Mouse (Mus musculus): ENCODE measurements around the gene Prcp. TPM values are rescaled to one million over a fixed set of nuclear protein-coding genes. Genes with fewer than 3 reads are reported as not detected.
A peak's percentile ranks its signal among the peaks of the same experiment; 100 is the strongest.

Gene Prcp
- 26.8 and 30.3 TPM in 2 replicates for polyA plus RNA-seq (2012; rRNA removed)

DNA sequence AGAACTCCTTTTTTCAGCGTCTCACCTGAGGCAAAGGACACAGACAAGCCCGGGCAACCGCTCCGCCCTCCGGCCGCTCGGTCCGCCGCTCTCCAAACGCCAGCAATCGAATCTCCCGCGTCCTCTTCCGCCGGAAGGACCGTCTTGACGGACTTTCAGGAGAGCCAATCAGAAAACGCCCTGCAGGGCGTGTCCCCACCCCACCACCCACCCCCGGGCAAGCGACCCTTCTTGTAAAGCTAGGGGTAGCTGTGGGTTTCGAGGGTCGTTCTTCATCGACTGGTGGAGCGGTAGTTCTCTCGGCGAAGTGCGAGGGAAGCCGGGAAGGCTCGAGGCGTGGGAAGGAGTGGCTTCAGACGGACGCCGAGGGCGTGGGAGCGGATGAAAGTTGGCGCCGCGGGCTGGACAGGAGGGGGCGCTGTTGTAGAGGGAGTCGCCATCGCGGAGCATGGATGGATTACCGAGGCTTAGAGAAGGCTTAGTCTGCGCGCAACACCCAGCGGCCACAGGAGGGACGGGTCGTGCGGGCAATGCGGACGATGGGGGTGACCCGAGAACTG is at the start of gene Prcp, which contains the start of gene Ddias:
TSS of gene Prcp (plus strand) at position 355 of the 560 bp plus-strand sequence.
TSS of gene Ddias (minus strand) at position 132 of the 560 bp plus-strand sequence.
- Histone ChIP-seq H3K27me3 (ENCODE audit: control insufficient read depth, insufficient read depth, low read length) (no peaks in the 10 kb centered on the region), H3K36me3 (ENCODE audit: control insufficient read depth, insufficient read depth, low read length) (no peaks in the 10 kb centered on the region), H3K4me3 (ENCODE audit: extremely low read depth, insufficient read depth, insufficient read length) (peak within 1 kb of the TSS; percentile 88), H3K4me1 (ENCODE audit: control insufficient read depth, insufficient read depth, insufficient read length) (peaks cover under 1% of the 10 kb centered on the region), H3K27ac (ENCODE audit: insufficient read depth, low read length) (peak within 1 kb of the TSS; percentile 99)
- TF ChIP-seq CTCF (IDR thresholded peaks at IDR 0.05; ENCODE audit: extremely low read depth, insufficient read depth, insufficient read length, insufficient replicate concordance) (peak; percentile 93), POLR2A (IDR thresholded peaks at IDR 0.05; ENCODE audit: low read depth, low read length) (no peak)
- DNase-seq (ENCODE audit: low read depth in 1 of 2, low spot score in 2 of 2): peak; percentile 89 to 90
- under 1% methylated on average over 53 of the region's 53 CpGs for WGBS

DNA sequence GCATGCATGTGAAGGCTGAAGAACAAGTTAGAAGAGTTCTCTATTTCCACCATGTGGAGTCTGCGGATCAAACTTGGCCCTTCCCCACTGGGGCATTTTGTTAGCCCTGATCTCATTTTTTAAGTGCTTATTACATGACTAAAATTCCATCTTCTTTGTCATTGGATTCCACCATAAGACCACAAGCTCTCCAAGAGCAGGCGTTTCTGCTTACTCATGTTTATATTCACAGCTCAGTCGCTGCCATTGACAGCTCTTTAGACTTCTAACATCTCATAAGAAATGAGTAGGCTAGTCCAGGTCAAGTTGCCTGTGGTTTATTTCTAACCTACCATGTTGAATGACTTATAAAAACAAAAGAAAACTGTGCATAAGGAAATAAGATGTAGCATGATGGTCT is 48.0 kb upstream of the Prcp start:
- WGBS: 83% methylated on average over 3 of the region's 3 CpGs
- H3K4me3 ChIP-seq (ENCODE audit: extremely low read depth, insufficient read depth, insufficient read length): no peak overlapping the region

DNA sequence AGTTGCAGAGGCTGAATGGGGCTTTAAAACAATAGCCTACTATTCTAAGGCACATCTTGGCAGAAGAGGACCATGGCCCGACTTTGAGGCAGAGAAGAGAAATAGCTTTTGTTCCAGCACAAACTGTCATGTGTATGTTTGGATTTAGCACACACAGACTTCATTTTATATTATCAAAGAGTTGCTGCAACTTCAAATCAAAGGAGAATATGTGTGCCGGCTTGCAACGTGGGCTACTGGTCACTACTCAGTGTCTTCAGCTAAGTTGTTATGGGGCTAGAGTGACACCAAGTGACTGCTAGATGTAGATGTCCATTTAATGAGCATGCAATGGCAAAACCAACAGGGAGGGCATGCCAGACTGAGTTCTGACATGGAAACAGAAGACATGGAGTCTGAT is 46.3 kb upstream of the Prcp start:
- Histone ChIP-seq H3K4me1 (ENCODE audit: control insufficient read depth, insufficient read depth, insufficient read length) (no peaks in the 10 kb centered on the region; the same call in 1 of the 2 replicates), H3K36me3 (ENCODE audit: control insufficient read depth, insufficient read depth, low read length) (peaks cover 7% of the 10 kb centered on the region), H3K27me3 (ENCODE audit: control insufficient read depth, insufficient read depth, low read length) (no peaks in the 10 kb centered on the region), H3K4me3 (ENCODE audit: extremely low read depth, insufficient read depth, insufficient read length) (no peak overlapping the region), H3K27ac (ENCODE audit: insufficient read depth, low read length) (no peak overlapping the region)
- DNase-seq (ENCODE audit: low read depth in 1 of 2, low spot score in 2 of 2): no peak
- no peak for TF ChIP-seq CTCF (IDR thresholded peaks at IDR 0.05; ENCODE audit: extremely low read depth, insufficient read depth, insufficient read length, insufficient replicate concordance)
- TF ChIP-seq POLR2A (IDR thresholded peaks at IDR 0.05; ENCODE audit: low read depth, low read length): no peak
- WGBS: 69% methylated on average over 3 of the region's 3 CpGs

More for the DNA sequence above, 48.0 kb upstream of the Prcp start:
- TF ChIP-seq CTCF (IDR thresholded peaks at IDR 0.05; ENCODE audit: extremely low read depth, insufficient read depth, insufficient read length, insufficient replicate concordance) (no peak), POLR2A (IDR thresholded peaks at IDR 0.05; ENCODE audit: low read depth, low read length) (no peak)
- no peak for DNase-seq (ENCODE audit: low read depth in 1 of 2, low spot score in 2 of 2)
- no peak overlapping the region for H3K27ac ChIP-seq (ENCODE audit: insufficient read depth, low read length)
- peaks cover 2% of the 10 kb centered on the region; the same call in 1 of the 2 replicates for H3K4me1 ChIP-seq (ENCODE audit: control insufficient read depth, insufficient read depth, insufficient read length)
- peaks cover 6% of the 10 kb centered on the region for H3K36me3 ChIP-seq (ENCODE audit: control insufficient read depth, insufficient read depth, low read length)
- no peaks in the 10 kb centered on the region for H3K27me3 ChIP-seq (ENCODE audit: control insufficient read depth, insufficient read depth, low read length)

DNA sequence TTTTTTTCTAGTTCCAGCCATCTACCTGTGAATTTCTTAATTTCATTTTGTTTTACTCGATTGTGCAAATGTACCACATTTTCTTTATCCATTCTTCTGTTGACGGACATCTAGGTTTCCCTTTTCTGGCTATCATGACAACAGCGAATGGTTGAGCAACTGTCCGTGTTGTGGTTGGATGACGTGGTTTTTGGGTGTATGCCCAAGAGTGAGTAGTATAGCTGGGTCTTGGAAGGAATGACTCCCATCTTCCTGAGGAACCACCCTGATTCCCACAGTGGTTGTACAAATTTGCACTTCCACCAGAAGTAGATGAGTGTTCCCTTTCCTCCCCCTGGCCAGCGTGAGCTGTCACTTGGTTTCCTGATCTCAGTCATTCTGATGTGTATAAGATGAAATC is 41.9 kb upstream of the Prcp start:
- peaks cover 7% of the 10 kb centered on the region; the same call in 1 of the 2 replicates for H3K36me3 ChIP-seq (ENCODE audit: control insufficient read depth, insufficient read depth, low read length)
- TF ChIP-seq CTCF (IDR thresholded peaks at IDR 0.05; ENCODE audit: extremely low read depth, insufficient read depth, insufficient read length, insufficient replicate concordance) (no peak), POLR2A (IDR thresholded peaks at IDR 0.05; ENCODE audit: low read depth, low read length) (no peak)
- DNase-seq (ENCODE audit: low read depth in 1 of 2, low spot score in 2 of 2): no peak
- 67% methylated on average over 6 of the region's 6 CpGs for WGBS
- H3K4me3 ChIP-seq (ENCODE audit: extremely low read depth, insufficient read depth, insufficient read length): no peak overlapping the region
- H3K4me1 ChIP-seq (ENCODE audit: control insufficient read depth, insufficient read depth, insufficient read length): no peaks in the 10 kb centered on the region; the same call in 1 of the 2 replicates
- H3K27ac ChIP-seq (ENCODE audit: insufficient read depth, low read length): no peak overlapping the region
- H3K27me3 ChIP-seq (ENCODE audit: control insufficient read depth, insufficient read depth, low read length): no peaks in the 10 kb centered on the region

DNA sequence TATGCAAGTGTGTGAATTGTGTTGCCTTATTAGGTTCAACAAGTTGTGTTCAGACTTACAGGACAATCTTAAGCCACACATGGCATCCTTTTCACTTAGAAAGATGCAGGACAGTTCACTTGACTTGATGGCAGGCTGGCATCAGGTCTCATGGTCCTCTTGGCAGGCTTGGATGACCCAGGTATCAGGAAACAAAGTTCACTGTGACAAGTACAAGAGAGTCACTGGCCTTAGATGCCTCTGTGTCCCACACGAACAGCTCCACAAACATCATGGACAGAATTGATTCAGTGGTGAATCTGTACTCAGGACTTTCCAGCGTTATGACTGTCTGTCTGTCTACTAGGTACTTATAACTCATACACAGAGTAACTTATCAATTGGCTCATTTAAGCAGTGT is 39.9 kb upstream of the Prcp start:
- Histone ChIP-seq H3K4me3 (ENCODE audit: extremely low read depth, insufficient read depth, insufficient read length) (no peak overlapping the region), H3K27me3 (ENCODE audit: control insufficient read depth, insufficient read depth, low read length) (no peaks in the 10 kb centered on the region), H3K27ac (ENCODE audit: insufficient read depth, low read length) (no peak overlapping the region), H3K4me1 (ENCODE audit: control insufficient read depth, insufficient read depth, insufficient read length) (no peaks in the 10 kb centered on the region; the same call in 1 of the 2 replicates), H3K36me3 (ENCODE audit: control insufficient read depth, insufficient read depth, low read length) (peaks cover 7% of the 10 kb centered on the region; the same call in 1 of the 2 replicates)
- DNase-seq (ENCODE audit: low read depth in 1 of 2, low spot score in 2 of 2): no peak
- no peak for TF ChIP-seq CTCF (IDR thresholded peaks at IDR 0.05; ENCODE audit: extremely low read depth, insufficient read depth, insufficient read length, insufficient replicate concordance)
- TF ChIP-seq POLR2A (IDR thresholded peaks at IDR 0.05; ENCODE audit: low read depth, low read length): no peak
- 88% methylated on average over 2 of the region's 2 CpGs for WGBS

DNA sequence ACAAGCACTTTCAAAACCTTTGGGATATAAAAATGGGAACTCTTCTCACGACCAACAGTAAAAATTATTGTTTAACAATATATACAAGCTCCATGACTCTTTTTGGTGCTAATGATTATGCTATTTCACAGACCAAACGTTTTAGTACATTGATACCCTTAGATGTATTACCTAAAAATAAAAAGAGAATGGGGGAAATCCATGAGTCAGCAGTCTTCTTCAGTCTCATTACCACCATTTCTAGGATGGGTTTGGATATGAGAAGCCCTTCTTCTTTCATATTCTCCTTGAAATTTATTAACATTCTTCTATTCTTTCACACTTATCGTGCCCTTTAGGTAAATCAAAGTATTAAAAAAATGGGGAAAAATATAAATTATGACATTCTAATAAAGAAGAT is 37.8 kb upstream of the Prcp start:
- Histone ChIP-seq H3K4me3 (ENCODE audit: extremely low read depth, insufficient read depth, insufficient read length) (no peak overlapping the region), H3K27ac (ENCODE audit: insufficient read depth, low read length) (no peak overlapping the region), H3K4me1 (ENCODE audit: control insufficient read depth, insufficient read depth, insufficient read length) (no peaks in the 10 kb centered on the region; the same call in 1 of the 2 replicates), H3K36me3 (ENCODE audit: control insufficient read depth, insufficient read depth, low read length) (peaks cover 4% of the 10 kb centered on the region; the same call in 1 of the 2 replicates), H3K27me3 (ENCODE audit: control insufficient read depth, insufficient read depth, low read length) (no peaks in the 10 kb centered on the region)
- WGBS: 73% methylated on average over 3 of the region's 3 CpGs
- no peak for TF ChIP-seq POLR2A (IDR thresholded peaks at IDR 0.05; ENCODE audit: low read depth, low read length)
- no peak for TF ChIP-seq CTCF (IDR thresholded peaks at IDR 0.05; ENCODE audit: extremely low read depth, insufficient read depth, insufficient read length, insufficient replicate concordance)
- no peak for DNase-seq (ENCODE audit: low read depth in 1 of 2, low spot score in 2 of 2)

DNA sequence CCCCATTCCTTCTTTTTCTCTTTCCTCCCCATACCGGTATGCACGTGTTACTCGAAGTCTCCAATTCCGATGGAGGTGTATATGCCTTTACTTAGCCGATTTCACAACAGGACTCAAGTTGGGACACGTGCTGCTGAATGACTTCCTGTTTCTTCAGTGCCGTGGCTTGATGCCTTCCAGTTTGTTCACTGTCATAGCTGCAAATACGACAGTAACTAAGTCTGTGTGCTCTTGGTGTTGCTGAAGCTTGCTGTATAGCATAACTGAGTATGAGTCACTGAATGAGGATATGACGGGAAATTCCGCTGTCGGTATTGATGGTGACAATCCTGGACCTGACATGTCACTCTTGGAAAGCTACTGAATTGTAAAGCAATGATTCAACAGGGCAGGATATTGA is 37.0 kb upstream of the Prcp start:
- DNase-seq (ENCODE audit: low read depth in 1 of 2, low spot score in 2 of 2): no peak

More for the DNA sequence above, 37.0 kb upstream of the Prcp start:
- Histone ChIP-seq H3K27ac (ENCODE audit: insufficient read depth, low read length) (no peak overlapping the region), H3K36me3 (ENCODE audit: control insufficient read depth, insufficient read depth, low read length) (peaks cover 4% of the 10 kb centered on the region; the same call in 1 of the 2 replicates), H3K4me3 (ENCODE audit: extremely low read depth, insufficient read depth, insufficient read length) (no peak overlapping the region), H3K4me1 (ENCODE audit: control insufficient read depth, insufficient read depth, insufficient read length) (no peaks in the 10 kb centered on the region), H3K27me3 (ENCODE audit: control insufficient read depth, insufficient read depth, low read length) (no peaks in the 10 kb centered on the region)
- TF ChIP-seq POLR2A (IDR thresholded peaks at IDR 0.05; ENCODE audit: low read depth, low read length) (no peak), CTCF (IDR thresholded peaks at IDR 0.05; ENCODE audit: extremely low read depth, insufficient read depth, insufficient read length, insufficient replicate concordance) (no peak)
- 41% methylated on average over 11 of the region's 11 CpGs for WGBS
